Mouse (Mus musculus): ENCODE data around the gene Scn3b. TPM values are rescaled to one million over a fixed set of nuclear protein-coding genes. Genes with fewer than 3 reads are reported as not detected.

Gene Scn3b
- polyA plus RNA-seq, 1 experiment = 1.1 TPM

GRCm38 (mm10) chr9:40322372-40322771, 53.4 kb downstream of the Scn3b start:
- H3K27ac ChIP-seq (ENCODE audit: insufficient read depth, low read depth, low read length) = peak overlapping the region; percentile 94
- no peak overlapping the region for H3K4me3 ChIP-seq (ENCODE audit: insufficient read depth, low read length)
- TF ChIP-seq POLR2A (IDR thresholded peaks at IDR 0.05; ENCODE audit: borderline replicate concordance, low read depth, low read length) = no peak
- TF ChIP-seq CTCF (IDR thresholded peaks at IDR 0.05; ENCODE audit: low read depth, low read length) = no peak
- H3K4me1 ChIP-seq (ENCODE audit: control insufficient read depth, insufficient read depth, low read length) = peaks cover 79% of the 10 kb centered on the region

- Histone ChIP-seq H3K27ac (ENCODE audit: insufficient read depth, low read depth, low read length) (peak overlapping the region; percentile 83), H3K4me1 (ENCODE audit: control insufficient read depth, insufficient read depth, low read length) (peaks cover 86% of the 10 kb centered on the region), H3K4me3 (ENCODE audit: insufficient read depth, low read length) (no peak overlapping the region)
- TF ChIP-seq POLR2A (IDR thresholded peaks at IDR 0.05; ENCODE audit: borderline replicate concordance, low read depth, low read length) = no peak
- TF ChIP-seq CTCF (IDR thresholded peaks at IDR 0.05; ENCODE audit: low read depth, low read length) = no peak
Observed at GRCm38 (mm10) chr9:40323171-40323570, 54.2 kb downstream of the Scn3b start.

- Histone ChIP-seq H3K27ac (ENCODE audit: insufficient read depth, low read depth, low read length) (peak overlapping the region; percentile 83), H3K4me3 (ENCODE audit: insufficient read depth, low read length) (no peak overlapping the region), H3K4me1 (ENCODE audit: control insufficient read depth, insufficient read depth, low read length) (peaks cover 84% of the 10 kb centered on the region)
- TF ChIP-seq CTCF (IDR thresholded peaks at IDR 0.05; ENCODE audit: low read depth, low read length) = no peak
- TF ChIP-seq POLR2A (IDR thresholded peaks at IDR 0.05; ENCODE audit: borderline replicate concordance, low read depth, low read length) = no peak
Observed at GRCm38 (mm10) chr9:40323773-40324172, 54.8 kb downstream of the Scn3b start.

- peak overlapping the region; percentile 6; the same call in 1 of the 2 replicates for H3K4me3 ChIP-seq (ENCODE audit: insufficient read depth, low read length)
- peaks cover 83% of the 10 kb centered on the region for H3K4me1 ChIP-seq (ENCODE audit: control insufficient read depth, insufficient read depth, low read length)
- TF ChIP-seq CTCF (IDR thresholded peaks at IDR 0.05; ENCODE audit: low read depth, low read length) (no peak), POLR2A (IDR thresholded peaks at IDR 0.05; ENCODE audit: borderline replicate concordance, low read depth, low read length) (no peak)
- H3K27ac ChIP-seq (ENCODE audit: insufficient read depth, low read depth, low read length) = peak overlapping the region; percentile 83
Observed at GRCm38 (mm10) chr9:40324232-40324792, 55.3 kb downstream of the Scn3b start.

- Histone ChIP-seq H3K4me3 (ENCODE audit: insufficient read depth, low read length) (peak overlapping the region; percentile 6; the same call in 1 of the 2 replicates), H3K27ac (ENCODE audit: insufficient read depth, low read depth, low read length) (peak overlapping the region; percentile 83), H3K4me1 (ENCODE audit: control insufficient read depth, insufficient read depth, low read length) (peaks cover 79% of the 10 kb centered on the region)
- TF ChIP-seq POLR2A (IDR thresholded peaks at IDR 0.05; ENCODE audit: borderline replicate concordance, low read depth, low read length) = no peak
- no peak for TF ChIP-seq CTCF (IDR thresholded peaks at IDR 0.05; ENCODE audit: low read depth, low read length)
Observed at GRCm38 (mm10) chr9:40324826-40325225, 55.8 kb downstream of the Scn3b start.

GRCm38 (mm10) chr9:40326260-40326915, 57.4 kb downstream of the Scn3b start:
- H3K27ac ChIP-seq (ENCODE audit: insufficient read depth, low read depth, low read length) = peak overlapping the region; percentile 15; the same call in 1 of the 2 replicates
- no peak overlapping the region for H3K4me3 ChIP-seq (ENCODE audit: insufficient read depth, low read length)
- H3K4me1 ChIP-seq (ENCODE audit: control insufficient read depth, insufficient read depth, low read length) = peaks cover 67% of the 10 kb centered on the region
- TF ChIP-seq POLR2A (IDR thresholded peaks at IDR 0.05; ENCODE audit: borderline replicate concordance, low read depth, low read length) (no peak), CTCF (IDR thresholded peaks at IDR 0.05; ENCODE audit: low read depth, low read length) (no peak)

GRCm38 (mm10) chr9:40330609-40331382, 61.8 kb downstream of the Scn3b start:
- Histone ChIP-seq H3K4me3 (ENCODE audit: insufficient read depth, low read length) (no peak overlapping the region), H3K4me1 (ENCODE audit: control insufficient read depth, insufficient read depth, low read length) (peaks cover 30% of the 10 kb centered on the region), H3K27ac (ENCODE audit: insufficient read depth, low read depth, low read length) (no peak overlapping the region)
- TF ChIP-seq POLR2A (IDR thresholded peaks at IDR 0.05; ENCODE audit: borderline replicate concordance, low read depth, low read length) (no peak), CTCF (IDR thresholded peaks at IDR 0.05; ENCODE audit: low read depth, low read length) (peak; percentile 57)

GRCm38 (mm10) chr9:40331411-40332286, 62.6 kb downstream of the Scn3b start:
- no peak overlapping the region for H3K27ac ChIP-seq (ENCODE audit: insufficient read depth, low read depth, low read length)
- peaks cover 21% of the 10 kb centered on the region for H3K4me1 ChIP-seq (ENCODE audit: control insufficient read depth, insufficient read depth, low read length)
- no peak overlapping the region for H3K4me3 ChIP-seq (ENCODE audit: insufficient read depth, low read length)
- no peak for TF ChIP-seq POLR2A (IDR thresholded peaks at IDR 0.05; ENCODE audit: borderline replicate concordance, low read depth, low read length)
- no peak for TF ChIP-seq CTCF (IDR thresholded peaks at IDR 0.05; ENCODE audit: low read depth, low read length)

- Histone ChIP-seq H3K4me3 (ENCODE audit: insufficient read depth, low read length) (no peak overlapping the region), H3K27ac (ENCODE audit: insufficient read depth, low read depth, low read length) (no peak overlapping the region), H3K4me1 (ENCODE audit: control insufficient read depth, insufficient read depth, low read length) (peaks cover 21% of the 10 kb centered on the region)
- TF ChIP-seq CTCF (IDR thresholded peaks at IDR 0.05; ENCODE audit: low read depth, low read length) (no peak), POLR2A (IDR thresholded peaks at IDR 0.05; ENCODE audit: borderline replicate concordance, low read depth, low read length) (no peak)
Observed at GRCm38 (mm10) chr9:40332326-40332725, 63.3 kb downstream of the Scn3b start.
